Mouse (Mus musculus) heart, postnatal 4 days (tissue): Measurements from ENCODE around the gene Tox3. TPM values are rescaled to one million over a fixed set of nuclear protein-coding genes. Genes with fewer than 3 reads are reported as not detected.

Experiments used
- DNase-seq: peaks from one replicate; pipeline ENCODE4 v3.0.0; 2021
- total RNA-seq, 2 experiments: library from RNA; stranded (reverse); gene quantifications; 2 replicates each; pipeline ENCODE4 v1.2.3; 2021

The Tox3 gene
- total RNA-seq, 2 experiments from 2014 or later, result 24.3 to 25.1 TPM

- DNase-seq, result no peak
Measured at GRCm38 (mm10) chr8:90232501-90232900, 115.6 kb downstream of the Tox3 start.

- no peak for DNase-seq
Measured at GRCm38 (mm10) chr8:90224172-90224571, 124.0 kb downstream of the Tox3 start.

GRCm38 (mm10) chr8:90209105-90210037 lies 138.8 kb downstream of the Tox3 start:
- DNase-seq, result no peak
